Mouse (Mus musculus): ENCODE data around the gene Tmem170. TPM values are rescaled to one million over a fixed set of nuclear protein-coding genes. Genes with fewer than 3 reads are reported as not detected.
A peak's percentile ranks its signal among the peaks of the same experiment; 100 is the strongest.

Gene Tmem170
- polyA plus RNA-seq, 1 experiment from 2014 or later: 9.5 TPM

GRCm38 (mm10) chr8:111832983-111833382 is 43.6 kb downstream of the Tmem170 start:
- ATAC-seq (ENCODE audit: insufficient read depth, low FRiP score): no peak
- 81% methylated on average over 5 of the region's 5 CpGs for WGBS
- Histone ChIP-seq H3K4me1 (ENCODE audit: control insufficient read depth, insufficient read depth, low read length) (peaks cover 4% of the 10 kb centered on the region; the same call in 1 of the 2 replicates), H3K36me3 (ENCODE audit: control insufficient read depth, insufficient read depth, low read length) (peaks cover 8% of the 10 kb centered on the region), H3K27me3 (ENCODE audit: control insufficient read depth, insufficient read depth, low read length) (no peaks in the 10 kb centered on the region), H3K9ac (ENCODE audit: low read length) (no peak overlapping the region), H3K4me2 (ENCODE audit: low read depth, low read length) (no peak overlapping the region), H3K9me3 (replicated peaks; ENCODE audit: control insufficient read depth, low read length) (no peaks in the 10 kb centered on the region), H3K27ac (ENCODE audit: low read length) (no peak overlapping the region), H3K4me3 (replicated peaks; ENCODE audit: low read length) (no peak overlapping the region)

GRCm38 (mm10) chr8:111831996-111832395 is 44.6 kb downstream of the Tmem170 start:
- no peak for ATAC-seq (ENCODE audit: insufficient read depth, low FRiP score)
- H3K36me3 ChIP-seq (ENCODE audit: control insufficient read depth, insufficient read depth, low read length): peaks cover 8% of the 10 kb centered on the region
- no peaks in the 10 kb centered on the region for H3K27me3 ChIP-seq (ENCODE audit: control insufficient read depth, insufficient read depth, low read length)
- no peak overlapping the region for H3K4me2 ChIP-seq (ENCODE audit: low read depth, low read length)
- no peak overlapping the region for H3K4me3 ChIP-seq (replicated peaks; ENCODE audit: low read length)
- peak overlapping the region; percentile 62; the same call in 1 of the 2 replicates for H3K27ac ChIP-seq (ENCODE audit: low read length)
- peaks cover 4% of the 10 kb centered on the region; the same call in 1 of the 2 replicates for H3K4me1 ChIP-seq (ENCODE audit: control insufficient read depth, insufficient read depth, low read length)
- WGBS: 73% methylated on average over 4 of the region's 4 CpGs
- no peaks in the 10 kb centered on the region for H3K9me3 ChIP-seq (replicated peaks; ENCODE audit: control insufficient read depth, low read length)
- H3K9ac ChIP-seq (ENCODE audit: low read length): no peak overlapping the region

- Histone ChIP-seq H3K4me2 (ENCODE audit: low read depth, low read length) (no peak overlapping the region), H3K27me3 (ENCODE audit: control insufficient read depth, insufficient read depth, low read length) (no peaks in the 10 kb centered on the region), H3K36me3 (ENCODE audit: control insufficient read depth, insufficient read depth, low read length) (peaks cover 17% of the 10 kb centered on the region), H3K4me1 (ENCODE audit: control insufficient read depth, insufficient read depth, low read length) (peaks cover 4% of the 10 kb centered on the region; the same call in 1 of the 2 replicates), H3K27ac (ENCODE audit: low read length) (peak overlapping the region; percentile 76), H3K4me3 (replicated peaks; ENCODE audit: low read length) (no peak overlapping the region), H3K9ac (ENCODE audit: low read length) (no peak overlapping the region), H3K9me3 (replicated peaks; ENCODE audit: control insufficient read depth, low read length) (no peaks in the 10 kb centered on the region)
- WGBS: 64% methylated on average over 6 of the region's 6 CpGs
- ATAC-seq (ENCODE audit: insufficient read depth, low FRiP score): peak; percentile 44; the same call in 1 of the 2 replicates
Measured at GRCm38 (mm10) chr8:111828595-111828994, 48.0 kb downstream of the Tmem170 start.

- H3K36me3 ChIP-seq (ENCODE audit: control insufficient read depth, insufficient read depth, low read length): peaks cover 18% of the 10 kb centered on the region
- no peak overlapping the region for H3K4me2 ChIP-seq (ENCODE audit: low read depth, low read length)
- H3K27me3 ChIP-seq (ENCODE audit: control insufficient read depth, insufficient read depth, low read length): no peaks in the 10 kb centered on the region
- no peaks in the 10 kb centered on the region for H3K9me3 ChIP-seq (replicated peaks; ENCODE audit: control insufficient read depth, low read length)
- peaks cover 4% of the 10 kb centered on the region; the same call in 1 of the 2 replicates for H3K4me1 ChIP-seq (ENCODE audit: control insufficient read depth, insufficient read depth, low read length)
- 60% methylated on average over 6 of the region's 6 CpGs for WGBS
- ATAC-seq (ENCODE audit: insufficient read depth, low FRiP score): no peak
- no peak overlapping the region for H3K9ac ChIP-seq (ENCODE audit: low read length)
- no peak overlapping the region for H3K27ac ChIP-seq (ENCODE audit: low read length)
- no peak overlapping the region for H3K4me3 ChIP-seq (replicated peaks; ENCODE audit: low read length)
Measured at GRCm38 (mm10) chr8:111825219-111825618, 51.3 kb downstream of the Tmem170 start.

- Histone ChIP-seq H3K9me3 (replicated peaks; ENCODE audit: control insufficient read depth, low read length) (no peaks in the 10 kb centered on the region), H3K27me3 (ENCODE audit: control insufficient read depth, insufficient read depth, low read length) (no peaks in the 10 kb centered on the region), H3K4me3 (replicated peaks; ENCODE audit: low read length) (no peak overlapping the region), H3K27ac (ENCODE audit: low read length) (no peak overlapping the region), H3K4me2 (ENCODE audit: low read depth, low read length) (no peak overlapping the region), H3K4me1 (ENCODE audit: control insufficient read depth, insufficient read depth, low read length) (peaks cover 1% of the 10 kb centered on the region; the same call in 1 of the 2 replicates), H3K9ac (ENCODE audit: low read length) (no peak overlapping the region), H3K36me3 (ENCODE audit: control insufficient read depth, insufficient read depth, low read length) (peaks cover 14% of the 10 kb centered on the region)
- ATAC-seq (ENCODE audit: insufficient read depth, low FRiP score): no peak
- WGBS: 91% methylated on average over 5 of the region's 5 CpGs
Measured at GRCm38 (mm10) chr8:111824334-111824733, 52.2 kb downstream of the Tmem170 start.

- Histone ChIP-seq H3K4me2 (ENCODE audit: low read depth, low read length) (no peak overlapping the region), H3K36me3 (ENCODE audit: control insufficient read depth, insufficient read depth, low read length) (peaks cover 9% of the 10 kb centered on the region), H3K9me3 (replicated peaks; ENCODE audit: control insufficient read depth, low read length) (no peaks in the 10 kb centered on the region), H3K9ac (ENCODE audit: low read length) (no peak overlapping the region), H3K4me1 (ENCODE audit: control insufficient read depth, insufficient read depth, low read length) (no peaks in the 10 kb centered on the region), H3K27ac (ENCODE audit: low read length) (no peak overlapping the region), H3K4me3 (replicated peaks; ENCODE audit: low read length) (no peak overlapping the region), H3K27me3 (ENCODE audit: control insufficient read depth, insufficient read depth, low read length) (no peaks in the 10 kb centered on the region)
- no peak for ATAC-seq (ENCODE audit: insufficient read depth, low FRiP score)
- 80% methylated on average over 10 of the region's 10 CpGs for WGBS
Measured at GRCm38 (mm10) chr8:111821199-111821598, 55.4 kb downstream of the Tmem170 start.

GRCm38 (mm10) chr8:111820691-111821090 is 55.9 kb downstream of the Tmem170 start:
- H3K4me3 ChIP-seq (replicated peaks; ENCODE audit: low read length): no peak overlapping the region
- no peak overlapping the region for H3K4me2 ChIP-seq (ENCODE audit: low read depth, low read length)
- 0 out of 2 replicates have a peak overlapping the region, but pooled peaks have one; percentile 69 for H3K27ac ChIP-seq (ENCODE audit: low read length)
- no peaks in the 10 kb centered on the region for H3K9me3 ChIP-seq (replicated peaks; ENCODE audit: control insufficient read depth, low read length)
- ATAC-seq (ENCODE audit: insufficient read depth, low FRiP score): no peak
- H3K36me3 ChIP-seq (ENCODE audit: control insufficient read depth, insufficient read depth, low read length): peaks cover 9% of the 10 kb centered on the region
- H3K27me3 ChIP-seq (ENCODE audit: control insufficient read depth, insufficient read depth, low read length): no peaks in the 10 kb centered on the region
- H3K4me1 ChIP-seq (ENCODE audit: control insufficient read depth, insufficient read depth, low read length): no peaks in the 10 kb centered on the region
- WGBS: 82% methylated on average over 4 of the region's 4 CpGs
- H3K9ac ChIP-seq (ENCODE audit: low read length): no peak overlapping the region

- Histone ChIP-seq H3K4me3 (replicated peaks; ENCODE audit: low read length) (no peak overlapping the region), H3K36me3 (ENCODE audit: control insufficient read depth, insufficient read depth, low read length) (peaks cover 9% of the 10 kb centered on the region), H3K9ac (ENCODE audit: low read length) (no peak overlapping the region), H3K27ac (ENCODE audit: low read length) (peak overlapping the region; percentile 69; the same call in 1 of the 2 replicates), H3K4me1 (ENCODE audit: control insufficient read depth, insufficient read depth, low read length) (no peaks in the 10 kb centered on the region), H3K27me3 (ENCODE audit: control insufficient read depth, insufficient read depth, low read length) (no peaks in the 10 kb centered on the region), H3K9me3 (replicated peaks; ENCODE audit: control insufficient read depth, low read length) (no peaks in the 10 kb centered on the region), H3K4me2 (ENCODE audit: low read depth, low read length) (no peak overlapping the region)
- ATAC-seq (ENCODE audit: insufficient read depth, low FRiP score): no peak
- 90% methylated on average over 12 of the region's 12 CpGs for WGBS
Measured at GRCm38 (mm10) chr8:111820018-111820417, 56.5 kb downstream of the Tmem170 start.

GRCm38 (mm10) chr8:111818556-111818955 is 58.0 kb downstream of the Tmem170 start:
- no peak for ATAC-seq (ENCODE audit: insufficient read depth, low FRiP score)
- Histone ChIP-seq H3K36me3 (ENCODE audit: control insufficient read depth, insufficient read depth, low read length) (peaks cover 5% of the 10 kb centered on the region), H3K4me1 (ENCODE audit: control insufficient read depth, insufficient read depth, low read length) (no peaks in the 10 kb centered on the region), H3K4me3 (replicated peaks; ENCODE audit: low read length) (no peak overlapping the region), H3K27me3 (ENCODE audit: control insufficient read depth, insufficient read depth, low read length) (no peaks in the 10 kb centered on the region), H3K27ac (ENCODE audit: low read length) (peak overlapping the region; percentile 11), H3K9me3 (replicated peaks; ENCODE audit: control insufficient read depth, low read length) (no peaks in the 10 kb centered on the region), H3K4me2 (ENCODE audit: low read depth, low read length) (no peak overlapping the region), H3K9ac (ENCODE audit: low read length) (no peak overlapping the region)
- WGBS: 88% methylated on average over 3 of the region's 3 CpGs
